Mouse (Mus musculus) CH12.LX (cell line): Measurements from ENCODE around the gene Smoc1. TPM values are rescaled to one million over a fixed set of nuclear protein-coding genes. Genes with fewer than 3 reads are reported as not detected.

ENCODE experiments used
- DNase-seq: peaks from one replicate; pipeline ENCODE4 v3.0.0-alpha.2; 2013; ENCODE audit errors: extremely low read depth
- H3K27ac ChIP-seq: 2 replicates; pipeline ENCODE4 v1.5.1; 2012; ENCODE audit warnings: low read depth, mild to moderate bottlenecking, control low read depth, moderate library complexity; ENCODE audit not compliant: insufficient read depth
- H3K27me3 ChIP-seq: replicated peaks from 2 replicates; pipeline ENCODE3; 2012; ENCODE audit warnings: inconsistent platforms
- H3K36me3 ChIP-seq, 2 experiments: replicated peaks in 1 of 2; 2 replicates each; pipeline versions ENCODE3 to v1.6.1; 2012; ENCODE audit warnings: inconsistent platforms in 1 of 2, low read length in 1 of 2, mild to moderate bottlenecking in 1 of 2, mixed read lengths in 1 of 2, moderate library complexity in 1 of 2; ENCODE audit not compliant: control insufficient read depth in 1 of 2, insufficient read depth in 1 of 2
- H3K4me1 ChIP-seq, 2 experiments: 2 replicates each; pipeline ENCODE4 v1.6.1; 2012; ENCODE audit warnings: inconsistent platforms in 1 of 2, moderate library complexity in 1 of 2; ENCODE audit not compliant: insufficient read depth in 2 of 2, control insufficient read depth in 1 of 2
- H3K4me2 ChIP-seq: 2 replicates; pipeline ENCODE4 v1.6.1; 2012; ENCODE audit warnings: low read depth, mild to moderate bottlenecking, control low read depth; ENCODE audit not compliant: poor library complexity, insufficient read depth, severe bottlenecking
- H3K4me3 ChIP-seq, 3 experiments: fragments of 150-350 bp in 1 of 3; sonication (generic) in 1 of 3; replicated peaks in 1 of 3; 2 replicates each; pipeline versions ENCODE3 to v1.5.1; 2011 to 2012; ENCODE audit warnings: low read depth in 2 of 3, low read length in 2 of 3, mild to moderate bottlenecking in 2 of 3, moderate library complexity in 2 of 3, control low read depth in 1 of 3, improper control_type of control experiment in 1 of 3, inconsistent platforms in 1 of 3, mixed read lengths in 1 of 3; ENCODE audit not compliant: poor library complexity in 1 of 3
- H3K79me2 ChIP-seq: replicated peaks from 2 replicates; pipeline ENCODE4 v1.6.1; 2012; ENCODE audit warnings: mild to moderate bottlenecking, moderate library complexity; ENCODE audit not compliant: control insufficient read depth, poor library complexity, insufficient read depth, severe bottlenecking; ENCODE audit errors: extremely low read depth
- H3K9ac ChIP-seq: 2 replicates; pipeline ENCODE4 v1.6.1; 2012; ENCODE audit warnings: low read depth, mild to moderate bottlenecking, control low read depth, moderate library complexity; ENCODE audit not compliant: insufficient read depth
- H3K9me3 ChIP-seq: replicated peaks from 2 replicates; pipeline ENCODE3; 2012; ENCODE audit warnings: low read length, inconsistent platforms, mixed read lengths
- BHLHE40 ChIP-seq: IDR thresholded peaks from 2 replicates; pipeline ENCODE4 v1.6.1; 2011; ENCODE audit warnings: mild to moderate bottlenecking, low read depth, low read length, improper control_type of control experiment
- CTCF ChIP-seq, 2 experiments: IDR thresholded peaks in 1 of 2; conservative IDR thresholded peaks in 1 of 2; 2 replicates each; pipeline ENCODE4 v1.5.1; 2011 to 2012; ENCODE audit warnings: low read depth in 2 of 2, low read length in 2 of 2, improper control_type of control experiment in 1 of 2, inconsistent platforms in 1 of 2, mild to moderate bottlenecking in 1 of 2, moderate library complexity in 1 of 2
- E2F4 ChIP-seq: IDR thresholded peaks from 2 replicates; pipeline ENCODE4 v1.6.1; 2011; ENCODE audit warnings: low read depth, low read length, improper control_type of control experiment; ENCODE audit not compliant: insufficient replicate concordance
- ELF1 ChIP-seq: IDR thresholded peaks from 2 replicates; pipeline ENCODE4 v1.6.1; 2014; ENCODE audit warnings: low read depth, mild to moderate bottlenecking, inconsistent platforms, low read length, improper control_type of control experiment
- JUN ChIP-seq: IDR thresholded peaks from 2 replicates; pipeline ENCODE4 v1.6.1; 2011; ENCODE audit warnings: low read depth, mild to moderate bottlenecking, low read length, improper control_type of control experiment, moderate library complexity; ENCODE audit not compliant: insufficient read depth
- JUND ChIP-seq: conservative IDR thresholded peaks from 2 replicates; pipeline ENCODE4 v1.6.1; 2011; ENCODE audit warnings: low read depth, low read length, improper control_type of control experiment
- KAT2A ChIP-seq: IDR thresholded peaks from 2 replicates; pipeline ENCODE4 v1.6.1; 2012; ENCODE audit warnings: low read length, improper control_type of control experiment, inconsistent platforms; ENCODE audit not compliant: insufficient replicate concordance
- MAZ ChIP-seq: IDR thresholded peaks from 2 replicates; pipeline ENCODE4 v1.6.1; 2012; ENCODE audit warnings: low read depth, mild to moderate bottlenecking, inconsistent platforms, low read length, improper control_type of control experiment, moderate library complexity
- MEF2A ChIP-seq: IDR thresholded peaks from 2 replicates; pipeline ENCODE4 v1.6.1; 2014; ENCODE audit warnings: low read depth, mild to moderate bottlenecking, inconsistent platforms, low read length, improper control_type of control experiment, borderline replicate concordance
- MYC ChIP-seq: IDR thresholded peaks from 2 replicates; pipeline ENCODE4 v1.6.1; 2011; ENCODE audit warnings: low read depth, mild to moderate bottlenecking, improper control_type of control experiment, low read length
- NRF1 ChIP-seq: IDR thresholded peaks from 2 replicates; pipeline ENCODE4 v1.6.1; 2014; ENCODE audit warnings: low read depth, mild to moderate bottlenecking, inconsistent platforms, low read length, improper control_type of control experiment, moderate library complexity
- PAX5 ChIP-seq: IDR thresholded peaks from 2 replicates; pipeline ENCODE4 v1.6.1; 2012; ENCODE audit warnings: low read length, inconsistent platforms, mixed read lengths
- POLR2A ChIP-seq: IDR thresholded peaks from 2 replicates; pipeline ENCODE4 v1.6.1; 2011; ENCODE audit warnings: low read depth, mild to moderate bottlenecking, improper control_type of control experiment, low read length
- RAD21 ChIP-seq: IDR thresholded peaks from 2 replicates; pipeline ENCODE4 v1.6.1; 2011; ENCODE audit warnings: low read depth, mild to moderate bottlenecking, low read length, improper control_type of control experiment, moderate library complexity
- SMC3 ChIP-seq: IDR thresholded peaks from 2 replicates; pipeline ENCODE4 v1.6.1; 2011; ENCODE audit warnings: low read depth, low read length, improper control_type of control experiment
- TCF12 ChIP-seq: IDR thresholded peaks from 2 replicates; pipeline ENCODE4 v1.6.1; 2014; ENCODE audit warnings: low read depth, mild to moderate bottlenecking, inconsistent platforms, low read length, improper control_type of control experiment
- USF1 ChIP-seq: IDR thresholded peaks from 2 replicates; pipeline ENCODE4 v1.6.1; 2014; ENCODE audit warnings: low read depth, mild to moderate bottlenecking, inconsistent platforms, low read length, improper control_type of control experiment
- USF2 ChIP-seq: conservative IDR thresholded peaks from 2 replicates; pipeline ENCODE4 v1.6.1; 2011; ENCODE audit warnings: low read depth, low read length, improper control_type of control experiment
- ZNF384 ChIP-seq: IDR thresholded peaks from 2 replicates; pipeline ENCODE4 v1.6.1; 2012; ENCODE audit warnings: low read depth, low read length, improper control_type of control experiment, inconsistent platforms
- dilution Hi-C: fragments of 300-500 bp; cut with MboI; formaldehyde crosslinking; loops from 2 replicates; pipeline ENCODE4 v1.14.3; 2020; ENCODE audit warnings: low sequenced_read_pairs; ENCODE audit not compliant: extremely low pct_unique_long_range_greater_than_20kb, extremely low pct_ligation_motif_present
- in situ Hi-C: fragments of 300-500 bp; cut with MboI; formaldehyde crosslinking; loops from 3 replicates; pipeline ENCODE4 v1.14.3; 2019; ENCODE audit warnings: low sequenced_read_pairs, low pct_ligation_motif_present, low pct_unique_long_range_greater_than_20kb, mixed read lengths
- polyA plus RNA-seq: library from polyadenylated mRNA; unstranded; fragments of >175 nt; gene quantifications from 2 replicates; pipeline ENCODE4 v1.2.1, GENCODE M21; 2012; ENCODE audit warnings: low read depth; ENCODE audit not compliant: insufficient read length
- total RNA-seq, 2 experiments: library from RNA; depleted of rRNA; stranded (reverse); fragments of 300-350 nt in 1 of 2; fragments of >200 nt in 1 of 2; gene quantifications; 2 replicates each; pipeline ENCODE4 v1.2.3; 2012 to 2014

The Smoc1 gene
- total and polyA plus RNA-seq, 3 experiments = 11.0 to 23.0 (median 11.6) TPM

DNA sequence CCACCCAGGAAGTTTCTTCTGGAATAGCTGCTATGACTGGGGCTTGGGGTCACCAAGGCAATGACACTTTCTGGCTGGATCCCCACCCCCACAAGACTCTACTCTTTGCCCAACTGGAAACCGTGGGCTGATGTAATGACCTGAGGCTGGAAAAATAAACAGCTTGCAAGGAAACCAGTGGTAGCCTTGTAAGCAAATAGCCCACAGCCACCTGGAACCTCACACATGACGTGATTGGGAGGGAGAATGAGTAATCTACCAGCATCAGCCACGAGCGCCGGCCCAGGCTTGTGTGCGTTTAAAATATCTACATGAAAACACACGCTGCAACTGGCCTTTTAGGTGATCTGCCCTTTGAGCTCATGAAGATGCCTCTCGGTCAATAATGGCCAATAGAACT lies 130.2 kb downstream of the Smoc1 start (continued):
- no peak for TF ChIP-seq RAD21
- TF ChIP-seq MYC = no peak
- no peak for TF ChIP-seq E2F4
- TF ChIP-seq BHLHE40 = no peak
- TF ChIP-seq NRF1 = no peak
- no peak for TF ChIP-seq CTCF (conservative IDR thresholded peaks at IDR 0.05 in 1 of 2, IDR thresholded peaks at IDR 0.05 in 1 of 2; ENCODE audit: low read depth in 2 of 2, low read length in 2 of 2)
- no peak for TF ChIP-seq SMC3
- TF ChIP-seq ELF1 = no peak
- TF ChIP-seq USF2 = no peak
- no peak for TF ChIP-seq MAZ

DNA sequence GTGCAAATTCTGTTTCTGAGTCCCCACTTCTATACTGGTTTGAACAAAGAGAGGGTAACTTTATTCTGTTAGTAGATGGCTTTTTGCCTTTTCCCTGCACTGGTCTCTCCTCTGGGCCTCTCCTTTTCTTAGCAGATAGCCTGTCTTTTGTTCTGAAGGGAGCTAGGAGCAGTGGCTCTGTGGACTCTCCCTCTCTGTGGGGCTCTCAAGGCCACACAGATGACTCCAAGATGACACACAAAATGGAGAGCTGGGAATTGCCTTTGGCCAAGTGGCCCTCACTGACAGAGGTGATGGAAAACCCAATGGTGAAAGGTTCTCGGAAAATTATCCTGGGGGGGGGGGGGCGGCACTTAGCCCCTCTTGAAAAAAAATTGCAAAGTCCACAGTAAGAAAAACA lies 133.3 kb downstream of the Smoc1 start:
- in situ Hi-C loops (no loop called here), dilution Hi-C loops (no loop called here)
- H3K27me3 ChIP-seq = no peaks in the 10 kb centered on the region
- H3K9me3 ChIP-seq = no peaks in the 10 kb centered on the region
- H3K4me1 ChIP-seq = peaks cover 5 to 8% of the 10 kb centered on the region in 2 experiments; a peak in 1 of 4 replicates
- peaks cover 7 to 50% of the 10 kb centered on the region in 2 experiments for H3K36me3 ChIP-seq
- H3K4me3 ChIP-seq = no peak overlapping the region
- TF ChIP-seq USF2 = no peak
- no peak for TF ChIP-seq JUN
- TF ChIP-seq ZNF384 = no peak
- no peak for TF ChIP-seq USF1
- TF ChIP-seq KAT2A = no peak
- no peak for TF ChIP-seq MAZ
- no peak for TF ChIP-seq E2F4
- no peak for TF ChIP-seq POLR2A
- no peak for TF ChIP-seq ELF1
- TF ChIP-seq JUND = no peak
- no peak for TF ChIP-seq MEF2A
- TF ChIP-seq PAX5 = no peak
- no peak overlapping the region for H3K27ac ChIP-seq
- no peak overlapping the region for H3K4me2 ChIP-seq
- H3K9ac ChIP-seq = no peak overlapping the region
- DNase-seq = no peak
- H3K79me2 ChIP-seq = no peaks in the 10 kb centered on the region

DNA sequence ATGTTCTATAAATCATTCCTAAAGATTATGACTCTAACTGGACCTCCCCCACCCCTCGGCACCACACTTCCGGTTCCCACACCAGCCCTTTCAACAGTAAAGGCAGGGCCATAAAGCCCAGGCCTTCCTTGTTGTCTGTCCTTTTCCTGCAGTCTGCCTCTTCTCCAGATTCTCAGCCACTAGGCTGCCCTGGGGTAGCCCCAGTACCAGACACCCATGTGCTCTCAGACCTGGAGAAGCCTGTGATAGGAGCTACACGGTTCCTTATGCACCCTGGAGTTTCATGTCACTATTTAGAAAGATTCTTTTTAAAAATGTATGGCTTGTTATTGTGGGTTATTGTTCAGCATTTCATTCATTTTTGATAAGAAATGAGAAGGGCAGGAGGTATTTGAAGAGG lies 133.8 kb downstream of the Smoc1 start:
- no peaks in the 10 kb centered on the region for H3K79me2 ChIP-seq
- peaks cover 5 to 47% of the 10 kb centered on the region in 2 experiments for H3K36me3 ChIP-seq
- no peak overlapping the region for H3K4me2 ChIP-seq
- TF ChIP-seq TCF12 = no peak
- no peak overlapping the region for H3K27ac ChIP-seq
- no peaks in the 10 kb centered on the region for H3K9me3 ChIP-seq
- no peak overlapping the region for H3K4me3 ChIP-seq
- dilution Hi-C loops = no loop called here
- in situ Hi-C loops = no loop called here
- DNase-seq = no peak
- peaks cover 5 to 8% of the 10 kb centered on the region in 2 experiments; a peak in 1 of 4 replicates for H3K4me1 ChIP-seq
- no peak overlapping the region for H3K9ac ChIP-seq
- no peaks in the 10 kb centered on the region for H3K27me3 ChIP-seq
